Mouse (Mus musculus): Measurements from ENCODE around the gene Tor2a.

Tor2a gene

DNA sequence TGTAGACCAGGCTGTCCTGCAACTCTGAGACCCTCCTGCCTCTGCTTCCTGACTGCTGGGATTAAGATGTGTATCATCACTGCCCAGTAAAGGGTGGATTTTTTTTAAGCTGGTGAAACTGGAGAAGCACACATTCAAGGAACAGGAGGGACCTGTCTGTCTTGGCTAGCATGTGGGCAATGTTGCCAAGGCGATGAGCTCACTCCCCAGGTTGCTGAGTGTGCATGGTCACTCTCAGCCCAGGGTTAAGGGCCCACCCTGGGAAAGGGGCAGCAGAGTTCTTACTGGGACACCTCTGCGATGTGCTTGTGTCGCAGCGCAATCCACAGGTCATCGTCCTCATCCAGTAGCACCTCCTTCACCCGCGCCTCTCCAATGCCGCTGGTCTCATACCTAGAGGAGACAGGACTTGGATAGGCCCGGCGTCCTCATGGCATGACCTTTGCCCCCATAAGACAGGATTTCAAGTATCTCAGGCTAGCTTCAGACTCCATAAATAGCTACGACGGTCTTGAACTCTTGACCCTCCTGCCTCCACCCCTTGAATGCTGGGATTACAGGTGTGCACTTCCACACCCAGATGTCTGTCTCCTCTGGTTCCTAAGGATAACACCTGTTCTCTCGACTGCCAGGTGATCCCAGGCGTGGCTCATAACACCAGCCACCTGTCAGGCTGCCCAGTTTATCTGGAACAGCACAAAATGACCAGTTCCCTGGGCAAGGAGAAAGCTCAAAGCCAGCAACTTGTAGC is 52.0 kb downstream of the Tor2a start:
- no peak for DNase-seq (ENCODE audit: extremely low spot score, low spot score)

Data from neural tube, embryonic 10.5 days (tissue).